Mouse (Mus musculus) neural tube, embryonic 11.5 days (tissue): ENCODE data around the gene Pheta1. TPM values are rescaled to one million over a fixed set of nuclear protein-coding genes. Genes with fewer than 3 reads are reported as not detected.

Experiments used
- ATAC-seq: fragments of 200-750 bp; cut with Nextera tagmentation; 2 replicates; pipeline ENCODE4 v1.8.0; 2017; ENCODE audit warnings: moderate number of reproducible peaks, mild to moderate bottlenecking, moderate TSS enrichment, moderate library complexity; ENCODE audit not compliant: insufficient read depth, low FRiP score, low TSS enrichment
- DNase-seq: peaks from one replicate; pipeline ENCODE4 v3.0.0-alpha.2; 2015; ENCODE audit warnings: low spot score
- H3K27ac ChIP-seq: fragments of 300-500 bp; sonication (generic); 2 replicates; pipeline ENCODE4 v1.5.1; 2014; ENCODE audit warnings: low read depth, mild to moderate bottlenecking, low read length
- H3K27me3 ChIP-seq: fragments of 300-500 bp; sonication (generic); 2 replicates; pipeline ENCODE4 v1.6.1; 2014; ENCODE audit warnings: mild to moderate bottlenecking, low read length, mixed read lengths; ENCODE audit not compliant: control insufficient read depth, insufficient read depth
- H3K36me3 ChIP-seq: fragments of 300-500 bp; sonication (generic); 2 replicates; pipeline ENCODE4 v1.6.1; 2014; ENCODE audit warnings: mild to moderate bottlenecking, low read length, moderate library complexity, mixed read lengths; ENCODE audit not compliant: control insufficient read depth, insufficient read depth
- H3K4me1 ChIP-seq: fragments of 300-500 bp; sonication (generic); 2 replicates; pipeline ENCODE4 v1.6.1; 2014; ENCODE audit warnings: low read length, mixed read lengths; ENCODE audit not compliant: control insufficient read depth, insufficient read depth
- H3K4me2 ChIP-seq: fragments of 300-500 bp; sonication (generic); 2 replicates; pipeline ENCODE4 v1.6.1; 2014; ENCODE audit warnings: low read depth, mild to moderate bottlenecking, moderate library complexity
- H3K4me3 ChIP-seq: fragments of 300-500 bp; sonication (generic); 2 replicates; pipeline ENCODE4 v1.5.1; 2014; ENCODE audit warnings: low read depth, low read length
- H3K9ac ChIP-seq: fragments of 300-500 bp; sonication (generic); 2 replicates; pipeline ENCODE4 v1.6.1; 2014; ENCODE audit warnings: mild to moderate bottlenecking, low read length
- H3K9me3 ChIP-seq: fragments of 300-500 bp; sonication (generic); 2 replicates; pipeline ENCODE4 v1.6.1; 2016; ENCODE audit warnings: low read length; ENCODE audit not compliant: control insufficient read depth
- WGBS: fragments of 180-500 bp; shearing (Covaris S2); extraction: QIAGEN DNeasy Blood & Tissue Kit; methylation state at CpG from one replicate; pipeline ENCODE4 v1.1.7; 2014; 5-methylcytosine and 5-hydroxymethylcytosine counted together
- polyA plus RNA-seq: library from polyadenylated mRNA; unstranded; fragments of >200 nt; fragmentation: Nextera tagmentation; extraction: Ambion mirVana; gene quantifications from 2 replicates; pipeline ENCODE4 v1.2.1, GENCODE M21; 2014

Gene Pheta1
- polyA plus RNA-seq, 1 experiment from 2014 or later = 32.3 TPM

DNA sequence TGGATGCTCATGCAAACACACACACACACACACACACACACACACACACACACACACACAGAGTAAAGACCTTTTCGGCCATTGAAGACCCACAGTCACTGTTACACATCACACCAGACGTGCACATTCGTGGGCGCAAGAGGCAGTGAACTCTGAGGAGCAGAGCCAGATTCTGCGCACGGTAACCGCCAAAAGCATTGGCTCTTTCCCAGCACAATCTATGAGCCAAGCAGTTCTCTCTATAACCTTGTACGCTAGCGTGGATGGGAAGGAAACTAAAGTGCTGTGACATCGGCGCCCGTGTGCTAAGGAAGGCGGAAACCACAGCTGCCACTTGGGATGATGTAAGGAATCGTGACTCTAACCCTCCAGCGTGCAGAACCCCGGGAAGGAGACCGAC is 29.9 kb downstream of the Pheta1 start:
- 89% methylated on average over 17 of the region's 17 CpGs for WGBS
- Histone ChIP-seq H3K27ac (no peak overlapping the region), H3K4me2 (no peak overlapping the region), H3K27me3 (no peaks in the 10 kb centered on the region), H3K4me1 (no peaks in the 10 kb centered on the region), H3K9me3 (no peaks in the 10 kb centered on the region), H3K9ac (no peak overlapping the region), H3K4me3 (no peak overlapping the region), H3K36me3 (peaks cover 4% of the 10 kb centered on the region)
- DNase-seq (no peak), ATAC-seq (no peak)

DNA sequence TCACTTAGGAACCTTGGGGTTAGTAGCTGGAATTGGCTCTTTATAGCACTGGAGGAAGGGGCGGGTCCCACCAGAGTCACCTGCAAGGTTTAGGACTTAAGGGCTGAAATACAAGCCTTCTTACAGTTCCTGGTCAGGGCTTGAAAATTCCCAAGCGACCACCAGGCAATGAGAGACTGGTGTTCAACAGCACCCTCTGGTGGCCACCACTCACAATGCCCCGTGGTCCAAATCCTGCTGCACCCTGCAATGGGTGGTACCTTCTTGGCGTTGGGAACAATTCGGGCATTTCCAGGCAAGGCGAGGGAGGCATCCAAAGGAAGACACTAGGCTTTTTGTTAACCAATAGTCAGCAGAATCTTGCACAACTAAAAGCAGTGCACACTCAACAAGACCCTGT is 30.4 kb downstream of the Pheta1 start:
- Histone ChIP-seq H3K36me3 (peaks cover 4% of the 10 kb centered on the region), H3K4me2 (no peak overlapping the region), H3K27me3 (no peaks in the 10 kb centered on the region), H3K9ac (no peak overlapping the region), H3K4me1 (no peaks in the 10 kb centered on the region), H3K4me3 (no peak overlapping the region), H3K27ac (no peak overlapping the region), H3K9me3 (no peaks in the 10 kb centered on the region)
- WGBS = 56% methylated on average over 6 of the region's 6 CpGs
- ATAC-seq = no peak
- peak; percentile 33 for DNase-seq

DNA sequence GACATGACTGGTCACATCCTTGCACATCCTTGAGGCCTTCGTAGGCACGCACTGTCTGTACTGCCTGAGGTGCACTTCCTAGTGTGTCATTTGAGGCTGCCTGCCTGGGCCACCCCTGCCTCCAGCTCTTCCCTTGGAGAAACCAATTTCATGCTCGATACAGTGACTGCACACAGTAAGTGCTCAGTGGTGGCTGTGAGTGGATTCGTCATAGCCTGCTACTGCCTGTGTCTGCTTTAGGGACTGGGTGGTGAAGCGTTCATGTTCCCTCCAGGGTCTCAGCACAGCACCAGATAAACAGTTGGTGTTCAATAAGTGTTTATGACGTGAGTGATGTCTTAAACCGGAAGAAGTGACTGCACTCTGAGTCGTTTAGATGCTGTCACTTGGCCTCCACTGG is 34.6 kb downstream of the Pheta1 start:
- ATAC-seq (no peak), DNase-seq (no peak)
- Histone ChIP-seq H3K27ac (no peak overlapping the region), H3K9ac (no peak overlapping the region), H3K4me3 (no peak overlapping the region), H3K9me3 (no peaks in the 10 kb centered on the region; the same call in 1 of the 2 replicates), H3K36me3 (no peaks in the 10 kb centered on the region), H3K4me1 (no peaks in the 10 kb centered on the region), H3K4me2 (no peak overlapping the region), H3K27me3 (no peaks in the 10 kb centered on the region)
- WGBS = 77% methylated on average over 8 of the region's 8 CpGs

DNA sequence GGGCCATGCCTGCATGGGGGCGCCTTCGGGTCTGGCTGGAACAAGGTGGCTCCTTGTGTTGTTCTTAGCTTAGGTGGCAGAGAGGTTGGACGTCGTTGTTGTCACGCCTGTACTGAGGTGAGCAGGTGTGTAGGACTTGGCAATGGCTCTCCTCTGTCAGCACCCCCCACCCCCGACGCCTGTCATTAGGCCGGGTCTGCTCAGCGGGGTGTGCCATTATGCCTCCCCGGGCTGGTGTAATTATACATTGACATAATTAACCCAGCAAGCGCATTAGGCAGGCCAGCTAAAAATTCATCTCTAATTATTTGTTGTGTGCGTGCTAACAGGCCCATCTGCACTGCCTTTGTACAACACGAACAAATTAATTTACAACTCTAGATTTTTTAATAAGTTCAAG is 40.6 kb downstream of the Pheta1 start:
- ATAC-seq (no peak), DNase-seq (peak; percentile 38)
- H3K27me3 ChIP-seq = no peaks in the 10 kb centered on the region
- 35% methylated on average over 13 of the region's 13 CpGs for WGBS
- H3K9ac ChIP-seq = no peak overlapping the region
- H3K4me3 ChIP-seq = no peak overlapping the region
- H3K9me3 ChIP-seq = no peaks in the 10 kb centered on the region; the same call in 1 of the 2 replicates
- H3K36me3 ChIP-seq = no peaks in the 10 kb centered on the region
- no peak overlapping the region for H3K27ac ChIP-seq
- H3K4me1 ChIP-seq = 0 out of 2 replicates have a peak, but pooled peaks cover 2% of the 10 kb centered on the region
- no peak overlapping the region for H3K4me2 ChIP-seq

DNA sequence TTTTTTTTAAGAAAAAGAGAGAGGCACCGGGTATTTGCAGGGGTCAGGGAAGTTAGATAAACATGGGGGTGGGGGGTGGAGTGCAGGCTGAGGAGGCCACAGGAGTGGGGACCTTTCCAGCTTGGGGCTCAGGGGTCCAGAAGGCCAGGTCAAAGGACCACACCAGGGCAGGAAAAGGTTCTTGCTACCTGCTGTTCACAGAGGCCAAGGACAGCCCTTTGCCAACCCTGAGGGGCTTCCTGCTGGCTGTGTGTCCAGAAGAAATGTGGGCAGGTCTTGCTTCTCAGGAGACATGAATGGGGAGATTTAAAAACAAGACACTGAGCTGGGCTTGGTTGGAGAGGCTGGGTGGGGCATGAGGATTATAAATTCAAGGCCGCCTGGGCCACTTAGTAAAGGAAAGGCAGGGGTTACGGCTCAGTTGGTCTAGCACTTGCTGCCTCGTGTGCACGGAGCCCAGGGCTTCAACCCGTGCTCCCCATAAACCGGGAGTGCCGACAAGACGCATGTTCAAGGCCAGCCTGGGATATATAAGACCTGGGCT is 41.1 kb downstream of the Pheta1 start:
- no peaks in the 10 kb centered on the region for H3K27me3 ChIP-seq
- H3K9me3 ChIP-seq = no peaks in the 10 kb centered on the region; the same call in 1 of the 2 replicates
- no peaks in the 10 kb centered on the region for H3K36me3 ChIP-seq
- H3K9ac ChIP-seq = no peak overlapping the region
- no peak overlapping the region for H3K27ac ChIP-seq
- DNase-seq (no peak), ATAC-seq (no peak)
- peaks cover 5% of the 10 kb centered on the region; the same call in 1 of the 2 replicates for H3K4me1 ChIP-seq
- H3K4me2 ChIP-seq = no peak overlapping the region
- WGBS = 39% methylated on average over 9 of the region's 9 CpGs
- H3K4me3 ChIP-seq = no peak overlapping the region

DNA sequence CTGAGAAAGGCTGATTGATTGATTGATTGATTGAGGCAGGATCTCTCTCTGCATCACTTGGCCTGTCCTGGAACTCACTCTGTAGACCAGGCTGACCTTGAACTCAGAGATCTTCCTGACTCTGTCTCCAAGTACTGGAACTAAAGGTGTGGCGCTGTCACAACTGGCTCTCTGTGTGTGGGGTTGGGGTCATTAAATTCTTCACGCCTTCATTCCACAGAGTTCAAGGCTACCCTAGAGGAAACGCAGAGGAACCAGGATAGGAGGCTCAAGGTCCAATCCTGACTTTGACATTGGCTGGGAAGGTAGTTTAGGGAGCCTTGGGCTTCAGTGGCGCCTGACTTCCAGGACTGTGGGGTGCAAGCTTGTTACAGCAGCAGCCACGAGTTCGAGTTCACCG is 42.1 kb downstream of the Pheta1 start:
- H3K4me3 ChIP-seq = no peak overlapping the region
- DNase-seq = no peak
- WGBS = 92% methylated on average over 7 of the region's 7 CpGs
- no peaks in the 10 kb centered on the region for H3K36me3 ChIP-seq
- H3K4me2 ChIP-seq = no peak overlapping the region
- H3K9ac ChIP-seq = no peak overlapping the region
- ATAC-seq = no peak
- no peaks in the 10 kb centered on the region for H3K9me3 ChIP-seq
- H3K27me3 ChIP-seq = no peaks in the 10 kb centered on the region
- H3K27ac ChIP-seq = no peak overlapping the region
- peaks cover 14% of the 10 kb centered on the region for H3K4me1 ChIP-seq

DNA sequence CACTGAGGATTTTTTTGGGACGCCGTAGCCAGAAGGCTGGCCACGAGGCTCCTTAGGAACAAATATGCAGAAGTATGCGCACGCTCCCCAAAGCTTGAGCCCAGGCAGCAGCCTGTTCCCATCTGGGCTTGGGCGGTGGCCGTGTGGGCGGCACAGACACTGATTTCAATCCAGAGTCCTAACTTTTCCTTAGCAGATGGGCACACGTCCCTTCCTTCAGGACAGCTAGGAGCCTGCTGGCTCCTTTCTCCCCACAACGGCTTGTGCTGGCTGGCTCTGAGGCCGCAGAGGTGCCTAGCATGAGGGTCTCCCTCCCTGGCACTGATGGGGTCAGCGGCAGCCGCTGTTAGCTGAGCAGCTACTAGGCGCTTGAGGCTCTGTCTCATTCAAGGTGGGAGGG is 43.5 kb downstream of the Pheta1 start:
- H3K27me3 ChIP-seq = no peaks in the 10 kb centered on the region
- H3K4me2 ChIP-seq = no peak overlapping the region
- no peak overlapping the region for H3K4me3 ChIP-seq
- H3K9me3 ChIP-seq = no peaks in the 10 kb centered on the region
- no peak for DNase-seq
- no peak overlapping the region for H3K9ac ChIP-seq
- no peak for ATAC-seq
- H3K36me3 ChIP-seq = no peaks in the 10 kb centered on the region
- 83% methylated on average over 14 of the region's 14 CpGs for WGBS
- H3K4me1 ChIP-seq = peaks cover 15% of the 10 kb centered on the region
- H3K27ac ChIP-seq = no peak overlapping the region

DNA sequence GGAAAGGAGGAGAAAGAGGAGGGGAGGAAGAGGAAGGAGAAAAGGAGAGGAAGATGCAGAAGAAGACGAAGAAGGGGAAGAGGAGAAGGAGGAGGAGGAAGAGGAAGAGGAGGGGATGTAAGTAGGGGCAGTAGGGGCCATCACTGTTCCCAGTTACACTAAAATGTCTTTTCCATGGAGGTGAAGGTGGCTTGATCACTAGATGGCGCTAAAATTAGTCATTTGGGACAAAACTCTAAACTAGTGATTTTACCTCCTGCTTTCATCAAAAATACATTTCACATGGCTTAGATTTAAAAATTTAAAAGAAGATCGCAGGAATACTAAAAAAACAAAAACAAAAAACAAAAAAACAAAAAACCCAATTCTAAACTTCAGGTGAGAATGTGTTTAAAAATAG is 44.8 kb downstream of the Pheta1 start:
- 40% methylated on average over 3 of the region's 3 CpGs for WGBS
- H3K27me3 ChIP-seq = no peaks in the 10 kb centered on the region
- no peak overlapping the region for H3K4me2 ChIP-seq
- ATAC-seq (no peak), DNase-seq (no peak)
- no peak overlapping the region for H3K4me3 ChIP-seq
- H3K27ac ChIP-seq = no peak overlapping the region
- no peaks in the 10 kb centered on the region for H3K9me3 ChIP-seq
- H3K9ac ChIP-seq = no peak overlapping the region
- H3K4me1 ChIP-seq = peaks cover 15% of the 10 kb centered on the region
- no peaks in the 10 kb centered on the region for H3K36me3 ChIP-seq

DNA sequence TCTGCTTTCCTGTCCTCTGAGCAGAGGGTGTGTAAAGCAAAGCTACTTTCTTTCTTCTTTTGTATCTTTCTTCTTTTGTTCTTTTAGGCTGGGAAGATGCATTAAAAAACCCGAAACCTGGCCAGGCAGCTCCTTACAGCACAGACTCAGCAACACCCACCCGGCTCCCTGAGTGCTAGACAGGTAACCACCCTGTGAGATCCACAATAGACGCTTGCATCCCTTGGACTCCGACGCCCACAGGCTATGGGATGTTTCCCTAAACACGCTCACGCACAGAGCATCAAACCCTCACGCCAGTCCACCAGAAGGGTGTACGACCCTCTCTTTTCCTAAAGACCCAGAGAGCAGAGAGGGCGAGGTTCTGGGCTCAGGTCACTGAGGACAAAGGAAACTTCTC is 45.9 kb downstream of the Pheta1 start:
- H3K27ac ChIP-seq = peak overlapping the region; percentile 44; the same call in 1 of the 2 replicates
- H3K4me2 ChIP-seq = no peak overlapping the region
- H3K4me1 ChIP-seq = peaks cover 15% of the 10 kb centered on the region
- ATAC-seq = no peak
- 55% methylated on average over 10 of the region's 10 CpGs for WGBS
- H3K36me3 ChIP-seq = no peaks in the 10 kb centered on the region
- no peaks in the 10 kb centered on the region for H3K9me3 ChIP-seq
- H3K27me3 ChIP-seq = no peaks in the 10 kb centered on the region
- DNase-seq = no peak
- no peak overlapping the region for H3K4me3 ChIP-seq
- no peak overlapping the region for H3K9ac ChIP-seq
